Mouse (Mus musculus) cerebellum, adult 18-20 months (tissue): ENCODE data around the gene Hectd4.
A peak's percentile ranks its signal among the peaks of the same experiment; 100 is the strongest.

Experiments used
- DNase-seq, 2 experiments: peaks; one replicate each; pipeline ENCODE4 v3.0.0; 2021

The Hectd4 gene

DNA sequence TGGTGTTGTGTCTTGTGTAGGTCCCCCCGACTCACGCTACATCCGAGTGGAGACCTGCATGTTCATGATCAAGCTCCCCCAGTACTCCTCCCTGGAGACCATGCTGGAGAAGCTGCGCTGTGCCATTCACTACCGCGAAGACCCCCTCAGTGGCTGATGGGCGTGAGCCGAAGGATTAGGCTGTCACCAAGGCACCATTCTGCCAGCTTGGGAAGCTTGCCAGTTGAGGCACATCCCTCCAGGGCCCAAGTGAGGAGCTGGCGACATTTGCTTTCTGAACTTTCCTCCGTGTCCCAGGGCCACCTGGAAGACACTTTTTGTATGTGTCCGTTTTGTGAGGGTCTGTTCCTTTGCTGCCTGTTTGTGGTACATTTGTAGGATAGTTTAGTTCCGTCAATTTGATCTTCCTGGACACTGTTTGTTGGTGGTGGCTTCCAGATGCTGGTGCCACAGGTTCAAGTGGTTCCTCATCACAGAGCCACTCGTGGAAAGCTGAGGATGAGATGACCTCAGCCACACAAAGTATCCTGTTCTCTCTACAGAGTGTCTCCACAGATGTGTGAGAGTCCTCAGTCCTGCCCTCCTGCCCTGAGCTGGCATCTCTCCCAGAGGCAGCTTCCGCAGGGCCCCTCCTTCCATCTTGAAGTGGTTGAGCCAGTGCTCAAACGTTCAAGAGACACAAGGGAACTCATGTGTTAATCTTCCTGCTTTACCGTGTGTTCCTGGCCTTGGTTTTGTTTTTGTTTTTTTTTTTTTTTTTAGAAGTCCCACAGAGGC, 146.6 kb downstream of the Hectd4 start:
- no peak for DNase-seq

DNA sequence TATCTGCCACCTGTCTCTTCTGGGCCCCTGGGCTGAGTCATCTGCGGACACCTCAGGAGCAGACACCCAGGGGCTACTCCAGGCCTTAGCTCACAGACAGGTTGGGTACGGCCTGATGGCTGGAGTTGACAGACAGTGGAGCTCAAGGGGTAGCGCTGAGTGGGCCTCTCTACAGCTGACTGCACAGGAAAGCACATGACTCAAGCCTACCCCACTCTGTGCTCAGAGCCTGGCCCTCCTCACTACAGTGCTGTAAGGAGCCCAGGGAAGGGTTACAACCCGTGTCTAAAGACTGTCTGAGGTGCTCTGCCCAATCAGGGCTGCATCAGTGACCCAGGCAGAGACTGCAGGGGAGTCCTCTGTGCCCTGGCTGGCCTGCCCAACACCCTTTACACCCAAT, 147.2 kb downstream of the Hectd4 start:
- DNase-seq, result no peak

DNA sequence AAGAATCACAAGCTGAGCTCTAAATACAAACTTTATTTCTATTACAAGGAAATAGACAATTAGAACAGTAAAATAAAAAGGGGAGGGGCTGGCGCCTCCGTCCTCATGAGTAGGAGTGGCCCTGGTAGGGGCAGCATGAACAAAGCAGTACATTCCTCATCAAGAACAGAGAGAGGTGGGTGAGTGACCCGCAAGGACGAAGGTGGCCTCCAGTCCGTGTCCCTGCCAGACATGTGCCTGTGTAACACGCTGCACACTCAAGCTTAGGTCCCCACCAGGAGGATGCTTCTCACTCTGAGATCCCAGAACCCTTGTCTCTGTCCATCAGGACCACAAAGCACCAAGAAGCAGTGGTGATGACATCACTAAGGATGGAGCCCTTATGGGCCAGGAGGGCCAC, 151.7 kb downstream of the Hectd4 start:
- no peak for DNase-seq

DNA sequence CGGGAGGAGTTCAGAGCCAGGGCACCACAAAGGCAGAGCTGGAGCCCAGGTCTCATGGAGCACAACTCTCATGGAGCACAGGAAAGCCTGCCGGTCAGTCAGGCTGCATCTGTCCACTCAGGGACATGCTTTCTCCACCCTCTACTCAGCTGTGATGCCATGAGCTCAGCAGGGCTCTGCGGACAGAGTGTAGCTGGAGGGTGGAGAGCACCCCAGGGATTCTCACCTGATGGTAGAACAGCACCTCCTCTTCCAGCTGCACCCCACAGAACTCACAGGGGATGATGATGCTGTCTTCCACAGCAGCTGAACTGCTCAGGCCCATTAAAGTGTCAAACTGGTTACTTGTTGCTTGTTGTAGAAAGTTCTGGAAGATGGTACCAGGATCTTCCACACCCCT, 154.8 kb downstream of the Hectd4 start:
- no peak for DNase-seq

DNA sequence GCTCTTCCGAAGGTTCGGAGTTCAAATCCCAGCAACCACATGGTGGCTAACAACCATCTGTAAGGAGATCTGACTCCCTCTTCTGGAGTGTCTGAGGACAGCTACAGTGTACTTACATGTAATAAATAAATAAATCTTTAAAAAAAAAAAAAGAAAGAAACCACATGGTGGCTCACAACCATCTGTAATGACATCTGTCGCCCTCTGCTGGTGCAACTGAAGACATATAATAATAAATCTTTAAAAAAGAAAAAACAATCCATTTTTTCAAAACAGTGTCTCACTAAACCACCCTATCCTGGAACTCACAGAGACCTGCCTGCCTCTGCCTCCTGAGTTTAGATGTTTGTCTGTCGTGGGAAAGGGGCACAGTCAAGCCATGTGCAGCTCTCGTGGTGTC, 157.0 kb downstream of the Hectd4 start:
- peak in 1 of 2 experiments; percentile 52 for DNase-seq

DNA sequence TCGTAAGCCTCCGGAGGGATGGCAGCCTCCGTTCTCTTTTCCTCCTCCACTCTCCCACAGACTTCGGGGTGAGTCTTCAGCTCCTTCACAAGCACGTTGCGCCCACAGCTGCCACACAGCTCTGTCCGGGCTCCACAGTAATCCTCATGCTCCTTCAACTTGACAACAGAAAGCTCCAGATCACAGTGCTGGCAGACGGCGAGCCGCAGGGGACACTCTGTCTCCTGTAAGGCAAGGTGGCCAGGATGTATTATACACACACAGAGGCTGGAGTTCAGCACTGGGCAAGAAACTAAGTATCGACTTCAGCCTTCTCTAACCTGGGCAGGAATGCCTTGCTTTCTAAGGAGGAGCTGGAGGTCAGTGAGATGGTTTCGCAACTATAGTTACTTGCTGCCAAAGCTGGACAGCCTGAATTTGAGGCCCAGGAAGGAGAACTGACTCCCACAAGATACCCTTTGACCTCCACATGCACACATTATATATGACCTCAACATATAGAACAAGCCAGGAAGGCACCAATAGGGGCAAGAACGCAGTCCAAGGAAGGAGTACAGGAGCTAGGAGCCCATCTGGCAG, 158.7 kb downstream of the Hectd4 start:
- DNase-seq, result no peak

DNA sequence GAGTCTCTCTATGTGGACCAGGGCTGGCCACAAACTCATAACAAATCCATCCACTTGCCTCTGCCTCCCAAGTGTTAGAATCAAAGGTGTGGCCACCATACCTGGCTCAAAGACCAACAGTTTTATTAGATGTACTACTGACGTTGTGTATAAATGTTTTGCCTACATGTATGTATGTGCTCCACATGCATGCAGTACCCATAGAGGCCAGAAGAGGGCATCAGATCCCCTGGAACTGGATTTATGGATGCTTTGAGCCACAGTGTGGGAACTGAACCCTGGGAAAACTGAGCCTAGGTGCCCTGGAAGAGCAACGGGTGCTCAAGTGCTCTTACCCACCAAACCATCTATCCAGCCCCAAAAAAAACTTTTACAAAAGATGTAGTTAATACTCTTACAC, 160.7 kb downstream of the Hectd4 start:
- DNase-seq, result no peak

DNA sequence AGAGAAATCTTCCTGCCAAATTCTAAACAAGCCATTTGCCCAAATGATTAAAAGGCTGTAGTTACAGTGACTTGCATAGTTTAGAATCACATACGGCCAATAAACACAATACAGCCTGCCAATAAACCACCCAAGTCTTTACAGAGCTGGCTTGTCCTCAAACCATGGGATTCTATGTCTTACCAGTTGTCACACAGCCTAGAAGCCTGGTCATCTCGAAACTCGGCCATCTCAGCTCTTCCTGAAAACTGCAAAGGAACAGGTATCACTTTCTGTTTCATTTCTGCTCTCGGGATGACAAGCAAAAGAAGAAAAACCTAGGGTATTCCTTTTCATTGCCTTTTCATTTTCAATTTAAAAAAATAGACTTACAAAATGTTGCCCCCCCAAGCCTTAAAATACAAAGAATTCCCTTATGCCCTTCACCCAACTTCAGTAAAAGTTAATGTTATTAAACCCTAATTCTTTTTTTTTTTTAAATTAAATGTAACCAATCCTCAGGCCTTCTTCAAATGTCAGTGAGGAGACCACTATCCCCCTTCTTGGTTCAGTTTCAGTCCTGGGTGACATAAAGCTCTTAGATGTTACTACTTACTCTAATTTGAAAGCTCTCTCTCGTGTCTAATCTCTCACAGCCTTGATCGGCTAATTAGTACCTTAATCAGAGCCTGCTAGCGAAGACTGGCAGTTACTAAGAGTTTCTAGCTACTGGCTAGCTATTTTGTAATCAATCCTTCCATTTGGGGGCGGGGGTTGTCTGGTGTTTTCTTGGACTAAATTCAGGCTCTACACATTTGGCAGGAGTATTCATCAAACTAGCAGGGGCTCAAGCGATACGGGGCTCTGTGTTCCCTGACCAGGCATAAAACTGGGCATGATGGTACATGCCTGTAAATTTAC, 164.1 kb downstream of the Hectd4 start:
- no peak for DNase-seq

DNA sequence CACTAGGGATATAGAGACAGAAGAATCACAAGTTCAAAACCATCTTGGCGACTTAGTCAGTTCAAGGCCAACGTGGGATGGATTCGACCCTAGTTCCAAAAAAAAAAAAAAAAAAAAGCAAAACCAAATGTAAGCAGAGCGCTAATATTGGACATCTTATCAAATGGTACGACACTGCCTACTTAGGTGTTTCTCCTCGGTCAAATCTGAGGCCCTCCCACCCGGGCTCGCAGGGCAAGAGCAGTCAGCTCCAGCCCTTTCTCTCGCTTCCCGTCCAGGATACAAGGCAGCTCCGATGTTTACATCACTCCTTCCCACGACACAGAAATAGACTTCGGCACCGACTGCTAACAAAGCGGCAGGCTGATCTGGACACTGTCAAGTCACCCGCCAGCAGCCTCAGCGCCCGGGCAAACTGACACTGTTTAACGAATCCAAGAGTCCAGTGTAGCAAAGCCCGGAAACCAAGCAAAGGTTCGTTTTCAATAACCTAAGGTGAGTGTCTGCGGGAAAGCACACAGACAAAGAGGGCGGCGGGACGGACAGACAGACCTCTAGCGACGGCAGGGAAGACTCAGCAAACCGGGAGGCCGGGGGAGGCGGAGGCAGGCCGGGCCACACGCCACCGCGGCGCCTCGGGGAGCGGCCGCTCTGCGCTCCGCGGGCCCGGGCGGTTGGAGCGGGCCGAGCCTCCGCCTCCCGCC, 164.9 kb downstream of the Hectd4 start:
- DNase-seq, result peak in 1 of 2 experiments; percentile 54

DNA sequence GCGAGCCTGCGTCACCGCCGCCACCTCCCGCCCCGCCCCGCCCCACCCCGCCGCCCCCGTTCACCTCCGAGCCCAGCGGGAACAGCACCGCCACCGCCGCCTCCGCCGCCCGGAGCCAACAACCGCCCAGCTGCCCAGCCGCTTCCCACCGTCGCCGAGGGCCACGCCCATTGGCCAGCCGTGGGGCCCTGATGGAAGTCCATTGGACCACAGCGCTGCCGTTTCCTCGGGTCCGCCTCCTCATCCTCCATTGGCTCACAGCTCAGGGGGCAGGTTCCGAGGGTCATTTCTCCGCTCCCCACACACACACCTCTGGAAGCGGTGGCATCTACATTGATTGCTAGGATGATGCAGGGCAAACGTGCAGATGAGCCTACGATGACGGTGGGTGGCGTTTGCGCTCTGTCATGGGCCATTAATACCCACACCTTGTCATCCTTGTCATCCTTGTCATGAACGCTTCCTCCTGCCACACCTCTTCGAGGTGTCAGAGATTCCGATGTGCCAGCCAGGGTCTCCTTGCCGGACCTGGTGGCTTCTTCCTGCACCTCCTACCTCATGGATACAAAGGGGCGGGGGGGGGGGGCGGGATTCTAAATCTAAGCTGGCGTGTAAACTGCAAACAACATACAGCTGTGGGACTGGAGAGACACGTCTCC, 165.6 kb downstream of the Hectd4 start, which contains the start of gene Trafd1:
TSS of gene Trafd1 (minus strand) at position 172 of the 659 bp plus-strand sequence.
- DNase-seq, result peak; percentile 94 to 97

DNA sequence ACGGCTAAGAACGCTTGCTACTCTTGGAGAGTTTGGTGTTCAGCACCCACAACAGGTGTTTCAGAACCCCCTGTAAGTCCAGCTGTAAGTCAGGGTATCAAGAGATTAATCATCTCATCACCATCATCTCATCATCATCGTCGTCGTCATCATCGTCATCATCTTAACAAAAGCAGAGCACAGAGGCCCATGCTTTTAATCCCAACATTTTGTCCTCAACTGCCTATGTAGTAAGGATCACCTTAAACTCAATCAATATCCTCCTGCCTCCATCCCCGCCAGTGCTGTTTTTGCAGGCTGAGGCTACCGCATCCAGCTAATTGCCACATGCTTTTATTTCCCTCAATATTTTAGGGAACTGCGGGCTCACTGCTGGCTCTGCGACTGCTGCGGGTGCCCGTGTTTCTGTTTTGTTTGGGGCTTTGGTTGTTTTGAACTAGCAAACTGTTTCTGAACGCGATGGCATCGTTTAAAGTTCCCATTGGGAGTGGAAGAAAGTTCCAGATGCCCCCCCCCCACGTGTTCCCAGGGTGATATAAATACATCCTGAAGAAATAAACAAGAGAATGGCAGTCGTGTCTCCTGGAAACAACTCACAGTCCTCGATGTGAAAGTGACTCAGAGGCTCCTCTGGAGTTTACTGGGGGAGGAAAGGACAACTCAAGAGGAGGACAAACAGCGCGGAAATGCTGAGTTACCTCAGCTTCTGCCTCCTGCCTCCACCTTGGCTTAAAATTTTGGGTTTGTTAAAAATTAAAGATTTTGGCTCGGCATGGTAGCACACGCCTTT, 166.3 kb downstream of the Hectd4 start:
- no peak for DNase-seq

DNA sequence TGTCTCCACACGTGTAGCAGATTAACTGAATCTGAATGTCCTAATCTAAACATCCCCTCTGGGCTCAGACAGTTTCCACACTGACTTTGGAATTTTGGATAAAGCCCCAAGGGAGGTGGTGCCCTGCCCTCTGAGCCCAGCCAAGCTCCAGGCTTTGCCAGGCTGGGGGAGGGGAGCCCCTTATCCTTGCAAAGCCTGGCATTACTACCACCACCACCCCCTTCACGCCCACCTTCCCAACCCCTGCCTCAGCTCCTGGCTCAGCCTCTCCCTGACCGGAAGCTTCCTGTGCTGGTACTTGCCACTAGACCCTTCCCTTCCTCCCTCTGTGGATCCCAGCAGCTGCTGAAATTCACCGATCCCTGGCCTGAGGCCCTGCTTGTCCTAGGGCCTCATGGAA, 167.1 kb downstream of the Hectd4 start:
- no peak for DNase-seq

DNA sequence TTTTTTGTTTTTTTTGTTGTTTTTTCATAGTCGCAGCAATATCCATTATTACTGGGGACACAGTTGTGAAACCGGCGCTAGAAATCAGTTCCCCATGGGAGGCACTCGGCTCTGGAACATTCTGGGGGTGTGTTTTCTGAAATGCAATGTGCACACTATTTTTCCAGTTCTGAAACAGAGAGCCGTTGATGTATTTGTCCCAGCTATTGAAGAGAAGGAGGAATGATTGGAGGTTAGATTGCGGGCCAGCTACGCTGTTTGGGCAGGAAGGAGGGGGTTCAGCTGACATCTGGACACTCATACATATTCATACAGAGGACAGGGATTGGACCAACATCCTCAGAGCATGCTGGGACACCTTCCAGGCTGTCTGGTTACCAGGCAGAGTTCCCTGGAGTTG, 169.1 kb downstream of the Hectd4 start:
- DNase-seq, result no peak

DNA sequence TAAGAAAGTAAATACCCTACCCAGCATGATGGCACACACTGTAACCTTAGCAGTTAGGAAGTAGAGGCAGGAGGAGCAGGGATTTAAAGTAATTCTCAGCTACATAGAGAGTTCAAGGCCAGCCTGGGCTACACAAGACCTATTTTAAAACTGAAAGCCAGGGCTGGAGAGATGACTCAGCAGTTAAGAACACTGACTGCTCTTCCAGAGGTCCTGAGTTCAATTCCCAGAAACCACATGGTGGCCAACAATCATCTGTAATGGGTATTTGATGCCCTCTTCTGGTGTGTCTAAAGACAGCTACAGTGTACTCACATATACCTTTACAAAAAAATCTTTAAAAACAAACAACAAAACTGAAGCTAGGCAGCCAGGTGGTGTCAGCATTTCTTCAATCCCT, 169.7 kb downstream of the Hectd4 start:
- no peak for DNase-seq

DNA sequence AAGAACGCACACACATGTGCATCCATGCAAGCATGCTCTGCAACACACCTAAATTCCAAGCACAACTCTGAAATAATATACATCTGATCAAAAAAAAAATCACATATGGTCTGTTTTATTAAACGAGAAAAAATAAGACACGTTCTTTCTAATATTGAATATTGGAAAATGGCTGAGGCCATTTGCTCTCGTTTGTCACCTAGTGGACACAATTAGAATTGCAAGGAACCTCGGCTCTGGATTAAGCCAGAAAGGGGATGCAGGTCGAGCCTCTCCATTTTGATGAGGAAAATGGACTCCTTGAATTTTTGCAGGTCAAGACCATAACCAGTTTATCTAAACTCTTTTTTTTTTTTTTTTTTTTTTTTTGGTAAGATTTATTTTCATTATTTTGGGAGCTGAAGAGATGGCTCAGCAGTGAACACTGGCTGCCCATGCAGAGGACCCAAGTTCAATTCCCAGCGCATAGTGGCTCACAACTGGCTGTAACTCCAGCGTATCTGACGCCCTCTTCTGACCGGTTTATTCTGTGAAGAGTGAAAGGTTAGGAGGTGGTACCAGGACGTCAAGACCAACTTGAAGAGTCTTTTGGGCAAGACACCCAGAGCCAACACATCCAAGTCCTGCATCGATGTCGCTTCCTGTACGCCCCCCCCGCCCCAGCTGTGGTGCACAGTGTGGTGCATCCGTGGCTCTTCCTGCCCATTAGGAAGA, 172.8 kb downstream of the Hectd4 start:
- peak; percentile 65 to 67 for DNase-seq

DNA sequence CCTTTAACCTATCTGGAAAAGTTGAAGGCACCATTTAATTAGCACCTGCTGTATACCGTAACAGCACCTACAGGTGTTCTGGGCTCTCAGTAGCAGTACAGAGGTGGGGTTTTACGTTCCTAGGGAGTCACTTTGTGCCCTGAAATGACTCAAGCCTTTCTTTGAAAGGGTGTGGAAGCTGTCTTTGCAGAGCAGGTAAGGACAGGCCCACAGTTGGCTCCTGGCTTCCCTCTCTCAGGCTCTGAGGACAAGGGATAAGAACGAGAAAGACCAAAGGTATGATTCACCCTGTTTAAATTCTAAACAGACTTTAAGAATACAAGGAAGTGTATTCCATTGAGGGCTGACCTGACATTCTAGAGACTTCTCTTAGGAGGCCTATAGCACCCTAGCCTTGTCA, 173.4 kb downstream of the Hectd4 start:
- DNase-seq, result no peak

DNA sequence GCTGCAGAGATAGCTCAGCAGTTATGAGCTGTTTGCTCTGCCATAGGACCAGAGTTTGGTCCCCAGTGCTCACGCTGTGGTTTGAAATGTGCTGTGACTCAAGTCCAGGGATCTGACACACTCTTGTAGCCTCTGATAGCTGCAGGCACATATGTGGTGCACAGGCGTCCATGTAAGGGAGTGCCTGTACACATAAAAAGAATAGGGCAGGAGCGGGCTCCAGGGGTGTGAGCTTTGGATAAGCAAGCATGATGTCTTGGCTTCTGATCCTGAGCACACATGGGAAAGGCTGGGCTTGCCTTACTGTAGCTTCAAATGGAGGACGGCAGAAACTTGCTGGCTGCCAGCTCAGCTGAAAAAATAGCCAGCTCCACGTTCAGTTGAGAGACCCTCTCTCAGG, 175.6 kb downstream of the Hectd4 start:
- DNase-seq, result no peak

DNA sequence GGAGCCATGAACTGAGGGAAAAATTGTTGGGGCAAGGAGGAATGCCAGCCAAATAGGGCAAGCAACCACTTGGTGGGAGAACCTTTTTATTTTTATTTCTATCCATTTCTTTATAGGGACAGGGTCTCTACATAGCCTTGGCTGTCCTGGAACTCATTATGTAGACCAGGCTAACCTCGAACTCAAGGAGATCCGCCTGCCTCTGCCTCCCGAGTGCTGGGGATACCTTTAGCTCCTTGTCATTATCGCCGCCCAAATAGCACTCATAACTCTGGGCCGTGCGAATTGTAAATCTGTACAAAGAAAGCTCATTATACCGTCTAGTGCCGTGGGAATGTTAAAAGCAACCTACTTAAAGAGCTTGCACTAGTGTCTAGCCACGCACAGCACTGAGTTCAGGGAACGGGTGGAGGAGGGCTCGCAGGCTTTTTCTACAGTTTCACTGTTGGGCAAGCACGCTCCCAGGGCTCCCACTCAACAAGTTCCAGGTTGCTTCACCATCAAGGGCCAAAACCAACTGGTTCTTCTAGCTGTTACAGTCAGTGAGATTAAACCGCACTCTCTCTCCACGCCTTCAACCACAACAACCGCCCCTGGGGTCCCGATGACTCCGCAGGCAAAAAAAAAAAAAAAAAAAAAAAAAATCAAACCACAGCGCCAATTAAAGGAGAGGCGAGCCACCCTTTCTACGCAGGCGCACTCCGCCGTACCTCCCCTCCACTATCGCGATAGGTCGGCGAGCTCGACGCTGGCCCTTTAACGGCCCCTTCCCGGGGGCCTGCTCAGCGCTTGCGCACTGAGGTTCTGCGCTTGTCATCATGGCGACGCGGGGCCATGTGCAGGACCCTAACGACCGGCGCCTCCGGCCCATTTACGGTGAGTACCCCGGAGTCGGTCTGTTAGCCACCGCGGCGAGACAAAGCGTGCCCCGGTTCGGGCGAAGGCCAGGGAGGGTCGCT, 177.4 kb downstream of the Hectd4 start, which contains the start of gene Naa25:
TSS of gene Naa25 (plus strand) at position 750 of the 959 bp plus-strand sequence.
- DNase-seq, result peak; percentile 95

DNA sequence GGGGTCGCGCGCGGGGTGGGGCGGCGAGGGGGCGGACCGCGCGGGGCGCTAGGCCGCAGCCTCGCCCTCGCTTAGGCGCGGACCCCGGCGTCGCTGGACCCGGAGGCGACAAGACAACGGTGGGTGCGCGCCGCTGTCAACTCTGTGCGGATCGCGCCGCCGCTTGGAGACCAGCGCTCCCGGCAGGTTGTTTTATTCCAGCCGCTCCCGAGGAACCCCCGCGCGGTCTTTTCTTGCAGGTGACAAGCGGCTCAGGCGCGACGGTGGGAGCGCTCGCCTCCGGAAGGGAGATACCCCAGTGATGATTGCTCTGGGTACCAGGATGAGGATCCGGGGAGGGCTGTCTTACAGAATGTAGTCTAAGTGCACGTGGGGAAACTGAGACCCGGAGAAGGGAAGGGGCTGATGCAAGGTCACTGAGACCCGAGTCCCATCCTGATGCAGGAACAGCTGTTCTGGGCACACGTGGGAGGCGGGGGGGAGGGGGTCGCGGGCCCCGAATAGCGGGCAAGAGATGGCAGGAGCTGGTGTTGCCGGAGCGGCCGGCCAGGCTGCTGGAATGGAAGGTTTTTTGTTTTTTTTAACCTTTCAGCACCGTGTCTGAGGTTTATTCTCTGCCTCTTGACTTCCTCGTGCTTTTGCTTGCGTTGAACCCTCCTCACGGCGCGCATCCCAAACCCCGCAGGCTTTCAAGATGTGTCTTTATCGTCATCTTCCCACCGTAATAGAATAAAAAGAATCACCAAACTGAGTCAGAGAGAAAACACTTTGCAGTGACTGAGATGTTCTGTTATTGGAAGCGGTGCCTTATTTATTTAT, 178.3 kb downstream of the Hectd4 start:
- no peak for DNase-seq
